Mouse (Mus musculus) embryo, embryonic 9.5 days (tissue): ENCODE measurements around the gene 1700007K13Rik.

ENCODE experiments used
- DNase-seq: peaks from one replicate; pipeline ENCODE4 v3.0.0-alpha.2; 2017; ENCODE audit errors: extremely low spot score

Gene 1700007K13Rik

DNA sequence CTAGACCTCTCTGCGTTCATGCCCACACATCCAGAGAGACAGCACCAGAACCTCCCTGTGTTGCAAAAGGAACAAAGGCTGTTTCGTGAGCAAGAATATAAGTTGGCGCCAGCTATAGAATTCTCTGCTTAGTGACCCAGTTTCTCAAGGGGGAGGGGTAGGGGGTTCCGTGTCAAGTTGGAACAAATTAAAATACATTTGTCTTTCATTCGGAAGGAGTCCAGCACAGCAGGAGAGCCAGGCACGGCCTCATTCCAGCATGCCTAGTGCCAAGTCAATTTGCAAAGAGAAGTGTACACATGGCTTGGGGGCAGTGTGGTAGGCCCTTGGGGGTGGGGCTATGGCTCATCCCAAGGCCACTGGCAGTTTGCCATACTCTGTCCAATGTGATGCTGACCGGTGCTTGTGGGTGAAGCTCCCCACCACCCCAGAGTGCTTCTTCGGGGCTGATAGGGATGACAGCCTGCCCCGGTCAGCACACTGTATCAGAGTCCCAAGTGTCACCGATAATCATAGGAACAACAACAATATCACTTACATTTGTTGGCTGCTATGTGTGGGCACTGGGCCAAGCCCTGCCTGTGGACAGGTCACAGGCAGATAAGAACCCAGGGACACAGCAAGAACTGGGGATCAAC lies 50.6 kb downstream of the 1700007K13Rik start:
- no peak for DNase-seq

DNA sequence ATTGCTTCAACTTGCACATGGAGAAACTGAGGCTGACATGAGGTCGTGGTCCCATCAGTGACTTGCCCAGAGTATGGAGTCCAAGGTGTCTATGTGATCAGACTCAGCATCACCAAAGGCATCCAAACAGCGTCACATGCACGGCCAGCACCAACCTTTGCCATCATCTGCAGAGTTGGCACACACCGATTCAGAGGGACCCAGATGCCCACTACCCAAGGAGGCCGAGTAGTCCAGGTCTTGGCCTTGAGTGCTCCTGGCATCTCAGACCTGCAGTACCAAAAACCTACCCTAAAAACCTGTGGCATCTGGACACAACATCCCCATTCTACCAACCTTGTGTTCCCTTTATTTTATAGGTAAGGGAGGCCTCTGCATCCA lies 51.4 kb downstream of the 1700007K13Rik start:
- DNase-seq = no peak

DNA sequence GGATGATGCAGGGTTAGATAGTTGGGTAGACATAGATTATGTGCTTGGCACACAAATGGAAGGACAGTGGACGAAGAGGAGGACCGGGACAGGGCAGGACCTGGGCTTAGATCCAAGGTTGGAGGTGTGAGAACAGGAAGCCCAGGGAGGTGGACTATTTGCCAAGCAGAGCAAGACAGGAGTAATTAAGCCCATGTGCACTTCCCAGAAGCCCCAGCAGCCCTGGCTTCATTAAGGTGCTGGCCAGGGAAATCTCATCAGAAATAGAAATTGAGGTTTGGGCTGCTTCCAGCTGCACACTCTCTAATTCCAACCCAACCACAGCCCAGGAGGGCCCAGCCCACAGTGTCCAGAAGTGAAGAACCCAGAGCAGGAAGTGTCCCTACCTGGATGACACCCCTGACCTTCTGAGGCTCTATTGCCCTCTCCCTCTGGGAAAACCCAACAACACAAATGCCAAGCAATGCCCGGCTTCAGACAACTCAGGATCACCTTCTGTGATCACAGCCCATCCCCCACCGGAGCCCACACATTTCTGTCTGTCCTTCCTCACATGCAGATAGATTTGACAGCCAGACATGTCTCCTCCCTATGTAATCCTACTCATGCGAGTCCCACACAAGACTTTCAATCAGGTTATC lies 51.9 kb downstream of the 1700007K13Rik start:
- no peak for DNase-seq

DNA sequence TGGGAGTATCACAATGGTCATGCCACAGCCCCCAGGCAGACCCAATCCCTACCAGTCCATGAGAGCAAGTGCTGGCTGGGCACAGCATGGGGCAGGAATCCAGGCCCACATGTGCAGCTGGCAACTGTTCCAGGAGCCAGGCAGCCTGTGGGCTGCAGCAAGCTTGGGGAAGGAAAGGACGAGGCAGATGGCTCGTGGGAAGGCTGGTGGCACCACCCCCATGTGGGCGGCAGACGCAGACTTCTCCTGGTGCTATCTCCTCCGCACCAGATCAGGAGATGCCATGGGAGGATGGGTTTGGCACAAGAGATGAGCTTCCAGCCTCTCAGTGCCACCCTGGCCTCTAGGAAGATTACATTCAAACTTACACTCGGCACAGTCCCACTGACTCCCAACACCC lies 53.2 kb downstream of the 1700007K13Rik start:
- no peak for DNase-seq
